Mouse (Mus musculus): ENCODE results near the gene Hmgcs1. TPM values are rescaled to one million over a fixed set of nuclear protein-coding genes. Genes with fewer than 3 reads are reported as not detected.

The Hmgcs1 gene
- 22.0 and 22.4 TPM in 2 replicates for total RNA-seq (2023)

DNA sequence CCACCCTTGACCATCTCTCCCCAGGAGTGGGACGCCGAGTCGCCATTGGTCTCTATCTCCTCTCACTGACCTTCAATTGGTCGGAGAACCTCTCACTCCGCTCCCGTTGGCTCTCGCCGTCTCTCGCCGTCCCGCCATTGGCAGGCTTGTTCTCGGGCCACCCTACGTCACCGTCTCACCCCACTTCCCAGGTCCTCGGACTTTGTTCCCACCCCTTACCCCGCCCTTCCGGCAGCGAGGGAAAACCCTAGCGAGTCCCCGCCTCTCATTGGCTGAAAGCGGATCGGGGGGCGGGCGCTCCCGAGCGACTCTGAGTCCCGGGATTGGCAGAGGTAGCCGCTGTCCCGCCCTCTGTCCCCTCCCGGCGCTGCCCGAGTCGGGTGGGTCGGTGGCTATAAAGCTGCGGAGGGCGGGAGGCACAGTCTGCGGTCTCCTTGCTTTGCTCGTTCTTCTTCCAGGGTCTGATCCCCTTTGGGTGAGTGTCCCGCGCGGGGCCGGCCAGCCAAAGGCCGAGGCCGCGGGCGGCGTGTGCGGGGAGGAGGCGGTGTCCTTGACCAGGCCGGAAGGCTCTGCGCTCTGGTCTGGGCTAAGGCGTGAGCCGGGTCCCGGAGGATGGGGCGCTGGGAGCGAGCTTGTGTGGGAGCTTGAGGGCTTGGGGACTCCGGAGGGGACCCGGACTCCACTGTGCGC is at the start of gene Hmgcs1:
TSS of gene Hmgcs1 (plus strand) at position 341 of the 690 bp plus-strand sequence.

DNA sequence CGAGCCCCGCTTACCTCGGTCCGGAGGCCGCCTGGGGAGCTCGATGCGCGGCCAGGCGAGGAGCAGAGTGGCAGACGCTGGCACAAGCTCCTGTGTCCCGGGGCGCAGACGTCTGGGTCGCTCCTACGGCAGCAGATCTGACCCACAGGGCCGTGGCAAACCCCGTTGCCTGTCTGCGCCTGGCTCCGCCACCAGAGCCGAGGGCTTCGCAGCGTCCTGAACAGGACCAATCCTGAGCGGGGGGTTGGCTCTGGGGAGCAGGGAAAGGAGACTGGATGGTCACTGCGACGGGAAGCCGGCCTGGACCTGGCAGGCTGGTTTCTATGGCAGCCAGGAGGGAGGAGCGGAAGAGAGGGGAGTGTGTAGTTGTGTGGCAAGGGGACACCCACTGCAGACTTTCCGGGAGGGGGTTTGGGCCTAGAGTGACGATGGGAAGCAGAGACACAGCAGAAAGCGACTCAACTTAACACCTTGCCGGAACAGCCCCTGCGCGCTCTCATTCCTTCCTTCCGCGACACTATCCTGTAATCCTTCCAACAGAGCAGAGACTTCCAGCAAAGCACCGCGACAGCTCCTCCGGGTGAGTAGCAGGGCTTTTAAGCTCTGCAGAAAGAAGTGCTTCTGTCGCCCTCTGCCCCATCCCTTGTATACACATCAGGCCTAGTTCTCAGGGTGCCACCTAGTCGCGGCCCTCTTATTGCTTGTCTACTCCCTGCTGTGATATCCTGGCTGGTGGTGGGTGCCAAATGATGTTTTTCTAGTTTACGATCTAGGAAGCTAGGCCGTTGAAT is 65.7 kb downstream of the Hmgcs1 start, which contains the start of gene Nim1k:
TSS of gene Nim1k (minus strand) at position 202 of the 791 bp plus-strand sequence.

Other genes starting within 250 kb of the Hmgcs1 start
- 33.0 and 43.2 TPM in 2 replicates for gene 4833420G17Rik, start 227.6 kb upstream of the Hmgcs1 start, total RNA-seq (2023)
- gene Tmem267, start 202.3 kb upstream of the Hmgcs1 start, total RNA-seq (2023) = 0.57 and 2.0 TPM in 2 replicates
- 0.84 TPM in 1 of 2 replicates, not detected in the other for gene 3110070M22Rik, start 202.0 kb upstream of the Hmgcs1 start, total RNA-seq (2023)
- not detected in 2 replicates for gene Ccl28, start 66.6 kb upstream of the Hmgcs1 start, total RNA-seq (2023)
- 0.54 and 0.84 TPM in 2 replicates for gene Nim1k, start 65.5 kb downstream of the Hmgcs1 start, total RNA-seq (2023)
- gene Zfp131, start 100.5 kb downstream of the Hmgcs1 start, total RNA-seq (2023) = 56.0 and 80.6 TPM in 2 replicates
- not detected in 2 replicates for gene AF067063, start 139.8 kb downstream of the Hmgcs1 start, total RNA-seq (2023)
- not detected in 2 replicates for gene D13Ertd608e, start 145.6 kb downstream of the Hmgcs1 start, total RNA-seq (2023)
- not detected in 2 replicates for gene Tcstv1, start 204.4 kb downstream of the Hmgcs1 start, total RNA-seq (2023)
- gene Gm21761, start 238.9 kb downstream of the Hmgcs1 start, total RNA-seq (2023) = not detected in 2 replicates

All from neutrophil, adult 65 days (primary cell).